Mouse (Mus musculus) lung, postnatal 0 days (tissue): ENCODE results near the gene Ppp1ca.

Experiments used
- CTCF ChIP-seq: IDR thresholded peaks from 2 replicates; pipeline ENCODE4 v1.5.1; 2016; ENCODE audit warnings: antibody characterized with exemption, mild to moderate bottlenecking
- EP300 ChIP-seq: IDR thresholded peaks from 2 replicates; pipeline ENCODE4 v1.6.1; 2016; ENCODE audit warnings: antibody characterized with exemption, mild to moderate bottlenecking, control low read depth

DNA sequence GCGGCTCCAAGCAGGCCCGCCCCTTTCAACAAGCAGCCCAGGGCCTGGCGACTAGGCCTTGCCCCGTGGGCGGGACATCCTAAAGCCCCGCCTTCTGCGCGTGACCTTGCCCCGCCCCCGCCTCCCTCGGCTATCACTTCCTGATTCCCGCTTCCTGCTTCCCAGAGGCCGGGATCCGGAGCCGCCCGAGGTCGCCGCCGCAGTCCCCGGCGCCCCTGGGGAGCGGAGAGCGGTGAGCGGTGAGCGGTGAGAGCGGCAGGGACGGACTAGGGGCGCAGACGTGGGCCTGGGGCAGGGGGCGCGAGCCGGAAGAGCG, 43.4 kb upstream of the Ppp1ca start, which contains the start of gene Coro1b:
- TF ChIP-seq CTCF (no peak), EP300 (no peak)
